Mouse (Mus musculus): ENCODE measurements at regions not wholly inside any gene's neighbourhood (a gene's known extent, or its start where the extent isn't known, plus 50 kb on each side); places are given as distances from the start of the nearest gene placed in this dataset.
A peak's percentile ranks its signal among the peaks of the same experiment; 100 is the strongest.

DNA sequence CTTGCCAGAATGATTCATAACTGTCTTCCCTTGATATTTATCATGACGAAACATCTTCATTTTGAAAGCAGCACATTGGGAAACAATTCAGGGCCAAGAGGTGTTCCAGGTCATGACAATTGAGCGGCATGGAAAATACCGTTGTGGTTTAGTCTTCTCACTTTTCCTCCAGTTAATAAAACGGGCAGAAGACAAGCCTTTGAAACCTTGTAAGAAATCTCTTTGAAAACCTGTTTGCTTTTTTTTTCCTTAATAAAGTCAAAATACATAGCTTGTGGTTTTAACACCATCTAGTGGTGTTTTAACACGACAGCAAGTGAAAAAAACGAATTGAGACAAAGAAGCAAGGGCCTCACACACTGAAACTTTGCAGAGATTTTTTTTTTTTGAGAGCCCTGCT, 1389.0 kb upstream of the Acvr2a start:
- DNase-seq = no peak

GRCm38 (mm10) chr2:47429843-47430242, 1384.1 kb upstream of the Acvr2a start:
- no peak for DNase-seq

- peak; percentile 7 to 9 for DNase-seq
These were observed 1347.9 kb upstream of the Acvr2a start for GRCm38 (mm10) chr2:47466043-47466442.

DNA sequence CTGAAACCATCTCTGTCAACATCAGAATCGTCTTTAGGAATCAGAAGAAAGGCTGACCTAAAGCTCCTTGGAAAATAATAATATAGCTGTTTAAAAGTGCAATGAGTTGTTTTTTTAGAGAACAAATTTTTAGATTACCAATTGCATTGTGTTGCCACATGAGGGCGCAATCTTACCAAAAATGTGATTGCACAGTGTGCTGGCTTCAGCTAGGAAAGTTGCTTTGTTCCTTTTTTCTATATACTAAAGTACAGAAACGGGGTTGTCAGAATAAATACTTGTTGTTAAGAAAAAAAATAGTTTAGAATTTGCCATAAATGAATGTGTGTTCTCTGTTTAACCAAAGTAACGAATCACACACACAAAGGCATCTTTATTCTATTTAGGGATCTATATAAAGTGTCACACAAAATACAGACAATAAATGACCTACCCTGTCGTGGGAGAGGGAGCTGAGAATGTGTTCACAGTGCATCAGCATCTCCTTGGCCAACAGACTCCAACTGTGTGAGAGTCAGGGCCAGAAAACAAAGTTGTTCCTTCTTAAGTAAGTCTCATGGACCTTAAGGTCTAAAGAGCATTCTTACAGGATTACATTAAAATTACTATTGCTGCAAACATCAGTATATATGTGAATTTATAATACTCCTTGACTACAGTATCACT, 1321.9 kb upstream of the Acvr2a start:
- peak; percentile 45 to 46 for DNase-seq
